Mouse (Mus musculus): Measurements from ENCODE around the gene Tceanc. TPM values are rescaled to one million over a fixed set of nuclear protein-coding genes. Genes with fewer than 3 reads are reported as not detected.
"Not testable (repeated sequence)": the region's sequence is repeated elsewhere in the genome, so short reads cannot be mapped to it uniquely, and the experiment has no call there.

The Tceanc gene
- polyA plus RNA-seq, 1 experiment from 2014 or later = 5.0 TPM

DNA sequence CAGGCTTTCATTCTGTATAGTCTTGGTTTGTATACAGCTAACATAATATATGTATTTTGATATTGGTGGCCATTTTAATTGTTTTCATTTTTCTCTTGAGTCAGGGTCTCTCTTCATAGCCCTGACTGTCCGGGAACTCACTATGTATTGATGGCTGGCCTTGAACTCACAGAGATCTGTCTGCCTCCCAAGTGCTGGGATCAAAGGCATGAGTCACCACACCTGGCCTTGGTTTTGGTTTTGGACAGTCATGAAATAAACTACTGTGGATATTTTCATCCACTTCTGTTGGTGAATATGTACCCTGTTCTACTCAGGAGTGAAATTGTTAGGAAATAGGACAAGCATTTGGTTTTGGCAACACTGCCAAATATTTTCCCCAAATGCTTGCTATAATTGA lies 1.7 kb downstream of the Tceanc start:
- Histone ChIP-seq H3K27ac (no peak overlapping the region), H3K27me3 (replicated peaks) (no peaks in the 10 kb centered on the region; the same call in 1 of the 2 replicates), H3K9ac (no peak overlapping the region), H3K36me3 (no peaks in the 10 kb centered on the region), H3K4me2 (no peak overlapping the region), H3K4me1 (peaks cover 17% of the 10 kb centered on the region), H3K4me3 (no peak overlapping the region), H3K9me3 (replicated peaks) (no peaks in the 10 kb centered on the region)
- no peak for ATAC-seq
- 47% methylated on average over 1 of the region's 1 CpGs for WGBS (ENCODE audit: insufficient replicate concordance)

DNA sequence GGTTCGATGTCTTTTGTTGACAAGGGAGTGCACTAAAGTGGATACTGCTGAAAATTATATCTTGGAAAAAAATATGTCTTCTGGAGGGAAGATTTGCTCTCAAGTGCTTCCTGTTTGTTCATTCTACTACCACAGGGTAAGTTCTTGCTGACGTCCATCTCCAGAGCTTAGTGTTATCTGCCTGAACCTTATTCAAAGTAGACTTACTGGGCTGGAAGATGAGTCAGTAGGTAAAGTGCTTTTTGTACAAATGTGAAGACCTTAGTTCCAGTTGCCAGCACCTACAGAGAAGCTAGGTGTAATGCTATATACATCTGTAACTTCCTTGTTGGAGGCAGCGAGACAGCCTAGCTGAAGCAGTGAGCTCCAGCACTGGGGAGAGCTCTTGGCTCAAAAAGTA lies 2.4 kb downstream of the Tceanc start:
- Histone ChIP-seq H3K4me2 (no peak overlapping the region), H3K27me3 (replicated peaks) (no peaks in the 10 kb centered on the region; the same call in 1 of the 2 replicates), H3K27ac (no peak overlapping the region), H3K4me3 (no peak overlapping the region), H3K9ac (no peak overlapping the region), H3K4me1 (peaks cover 17% of the 10 kb centered on the region), H3K9me3 (replicated peaks) (no peaks in the 10 kb centered on the region), H3K36me3 (no peaks in the 10 kb centered on the region)
- WGBS (ENCODE audit: insufficient replicate concordance) = 49% methylated on average over 3 of the region's 3 CpGs
- no peak for ATAC-seq

GRCm38 (mm10) chrX:166514035-166514434 lies 4.3 kb downstream of the Tceanc start:
- not testable (repeated sequence) for H3K27me3 ChIP-seq (replicated peaks); H3K9me3 ChIP-seq (replicated peaks); H3K27ac ChIP-seq; H3K9ac ChIP-seq; ATAC-seq; H3K36me3 ChIP-seq
- peaks cover 22% of the 10 kb centered on the region for H3K4me1 ChIP-seq
- peak overlapping the region; percentile 19 for H3K4me3 ChIP-seq
- WGBS (ENCODE audit: insufficient replicate concordance) = 16% methylated on average over 12 of the region's 12 CpGs
- H3K4me2 ChIP-seq = peak overlapping the region; percentile 53

- Histone ChIP-seq H3K4me1 (peaks cover 23% of the 10 kb centered on the region), H3K36me3 (no peaks in the 10 kb centered on the region), H3K9ac (no peak overlapping the region), H3K27ac (0 out of 2 replicates have a peak overlapping the region, but pooled peaks have one; percentile 14), H3K27me3 (replicated peaks) (no peaks in the 10 kb centered on the region; the same call in 1 of the 2 replicates), H3K4me2 (no peak overlapping the region), H3K4me3 (no peak overlapping the region), H3K9me3 (replicated peaks) (no peaks in the 10 kb centered on the region)
- WGBS (ENCODE audit: insufficient replicate concordance) = 51% methylated on average over 4 of the region's 4 CpGs
- peak; percentile 14; the same call in 1 of the 2 replicates for ATAC-seq
Measured at GRCm38 (mm10) chrX:166512071-166512470, 6.3 kb downstream of the Tceanc start.

DNA sequence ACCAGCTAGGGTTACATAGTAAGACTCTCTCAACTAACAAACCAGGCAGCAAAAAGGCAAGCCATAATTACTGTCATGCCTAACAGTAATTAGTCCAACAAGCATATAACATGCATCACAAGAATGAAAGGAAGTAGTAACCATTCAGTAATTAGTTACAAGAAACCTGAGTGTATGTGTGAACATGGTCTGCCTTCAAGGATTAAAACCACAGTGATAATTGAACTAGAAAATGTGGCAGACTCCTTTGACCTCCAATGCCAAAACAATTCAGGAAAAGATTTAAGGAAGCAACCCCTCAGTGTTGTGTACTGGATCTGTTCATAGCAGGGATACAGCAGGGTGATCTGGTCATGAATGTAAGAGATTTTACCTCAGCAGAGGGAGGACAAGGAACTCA lies 7.3 kb downstream of the Tceanc start:
- no peak for ATAC-seq
- no peak overlapping the region for H3K27ac ChIP-seq
- H3K27me3 ChIP-seq (replicated peaks) = no peaks in the 10 kb centered on the region; the same call in 1 of the 2 replicates
- H3K36me3 ChIP-seq = no peaks in the 10 kb centered on the region
- H3K4me3 ChIP-seq = no peak overlapping the region
- H3K9ac ChIP-seq = no peak overlapping the region
- H3K4me2 ChIP-seq = peak overlapping the region; percentile 66
- H3K4me1 ChIP-seq = peaks cover 23% of the 10 kb centered on the region
- no peaks in the 10 kb centered on the region for H3K9me3 ChIP-seq (replicated peaks)

- Histone ChIP-seq H3K27ac (peak overlapping the region; percentile 89), H3K4me2 (peak overlapping the region; percentile 66), H3K9me3 (replicated peaks) (no peaks in the 10 kb centered on the region), H3K4me1 (peaks cover 23% of the 10 kb centered on the region), H3K4me3 (peak overlapping the region; percentile 68), H3K27me3 (replicated peaks) (no peaks in the 10 kb centered on the region; the same call in 1 of the 2 replicates), H3K36me3 (no peaks in the 10 kb centered on the region), H3K9ac (peak overlapping the region; percentile 78)
- WGBS (ENCODE audit: insufficient replicate concordance) = 9% methylated on average over 65 of the region's 65 CpGs
- ATAC-seq = peak; percentile 96
Measured at GRCm38 (mm10) chrX:166509761-166510738, 8.3 kb downstream of the Tceanc start.

- ATAC-seq = no peak
- no peak overlapping the region for H3K4me2 ChIP-seq
- no peak overlapping the region for H3K27ac ChIP-seq
- 65% methylated on average over 2 of the region's 2 CpGs for WGBS (ENCODE audit: insufficient replicate concordance)
- no peaks in the 10 kb centered on the region for H3K9me3 ChIP-seq (replicated peaks)
- 0 out of 2 replicates have a peak, but pooled peaks cover 3% of the 10 kb centered on the region for H3K36me3 ChIP-seq
- H3K27me3 ChIP-seq (replicated peaks) = no peaks in the 10 kb centered on the region
- no peak overlapping the region for H3K4me3 ChIP-seq
- no peak overlapping the region for H3K9ac ChIP-seq
- peaks cover 5% of the 10 kb centered on the region; the same call in 1 of the 2 replicates for H3K4me1 ChIP-seq
Measured at GRCm38 (mm10) chrX:166504421-166504820, 13.9 kb downstream of the Tceanc start.

DNA sequence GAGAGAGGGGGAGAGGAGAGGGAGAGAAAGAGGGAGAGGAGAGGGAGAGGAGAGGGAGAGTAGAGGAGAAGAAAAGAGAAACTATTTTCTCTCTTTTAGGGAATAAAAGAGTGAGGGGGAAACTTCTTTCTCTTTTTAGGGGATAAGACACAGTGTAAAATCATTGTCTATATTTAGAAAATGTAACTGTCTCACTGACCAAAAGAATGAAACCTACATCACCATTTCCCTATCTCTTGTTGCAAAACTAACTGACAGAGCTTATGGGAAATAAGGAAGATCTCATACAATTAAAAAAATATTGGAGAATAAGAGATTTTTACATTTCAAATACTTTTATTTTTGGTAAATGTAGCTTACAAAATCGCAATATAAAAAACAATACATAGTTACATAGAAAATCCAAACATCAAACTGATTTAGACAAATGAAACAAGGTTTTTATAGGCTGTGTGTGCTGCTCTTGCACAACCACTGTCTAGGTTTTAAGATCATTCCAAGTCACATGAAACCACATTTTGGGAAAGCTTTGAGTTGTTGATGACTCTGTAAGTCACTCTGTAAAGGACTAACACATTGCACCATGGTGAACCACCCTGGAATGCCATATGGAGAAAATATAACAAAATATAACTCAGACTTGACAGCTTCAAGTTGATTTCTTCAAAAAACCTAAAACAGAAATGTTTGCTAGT lies 18.7 kb downstream of the Tceanc start:
- no peaks in the 10 kb centered on the region for H3K4me1 ChIP-seq
- no peaks in the 10 kb centered on the region for H3K27me3 ChIP-seq (replicated peaks)
- H3K9me3 ChIP-seq (replicated peaks) = no peaks in the 10 kb centered on the region
- 50% methylated on average over 1 of the region's 1 CpGs for WGBS (ENCODE audit: insufficient replicate concordance)
- H3K9ac ChIP-seq = no peak overlapping the region
- 0 out of 2 replicates have a peak, but pooled peaks cover 3% of the 10 kb centered on the region for H3K36me3 ChIP-seq
- no peak overlapping the region for H3K4me3 ChIP-seq
- ATAC-seq = no peak
- H3K27ac ChIP-seq = no peak overlapping the region
- H3K4me2 ChIP-seq = no peak overlapping the region

- Histone ChIP-seq H3K27ac (no peak overlapping the region), H3K9ac (no peak overlapping the region), H3K27me3 (replicated peaks) (0 out of 2 replicates have a peak, but pooled peaks cover 3% of the 10 kb centered on the region), H3K4me3 (no peak overlapping the region), H3K36me3 (no peaks in the 10 kb centered on the region), H3K9me3 (replicated peaks) (no peaks in the 10 kb centered on the region), H3K4me1 (no peaks in the 10 kb centered on the region), H3K4me2 (no peak overlapping the region)
- 49% methylated on average over 4 of the region's 4 CpGs for WGBS (ENCODE audit: insufficient replicate concordance)
- ATAC-seq = no peak
Measured at GRCm38 (mm10) chrX:166497771-166498170, 20.6 kb downstream of the Tceanc start.

- no peak overlapping the region for H3K4me3 ChIP-seq
- H3K4me2 ChIP-seq = no peak overlapping the region
- H3K9me3 ChIP-seq (replicated peaks) = no peaks in the 10 kb centered on the region
- H3K9ac ChIP-seq = no peak overlapping the region
- ATAC-seq = no peak
- H3K36me3 ChIP-seq = no peaks in the 10 kb centered on the region
- H3K27me3 ChIP-seq (replicated peaks) = 0 out of 2 replicates have a peak, but pooled peaks cover 3% of the 10 kb centered on the region
- WGBS (ENCODE audit: insufficient replicate concordance) = 81% methylated on average over 2 of the region's 2 CpGs
- H3K27ac ChIP-seq = no peak overlapping the region
- no peaks in the 10 kb centered on the region for H3K4me1 ChIP-seq
Measured at GRCm38 (mm10) chrX:166495052-166495451, 23.3 kb downstream of the Tceanc start.

GRCm38 (mm10) chrX:166479365-166479983 lies 38.9 kb downstream of the Tceanc start, which contains the start of gene Rab9:
Rab9 (minus strand) TSS chrX:166479867.
- peak within 1 kb of the TSS; percentile 78 for H3K9ac ChIP-seq
- no peaks in the 10 kb centered on the region for H3K9me3 ChIP-seq (replicated peaks)
- peak; percentile 98 for ATAC-seq
- H3K4me3 ChIP-seq = peak within 1 kb of the TSS; percentile 74
- H3K4me2 ChIP-seq = peak within 1 kb of the TSS; percentile 69
- peak within 1 kb of the TSS; percentile 75 for H3K27ac ChIP-seq
- WGBS (ENCODE audit: insufficient replicate concordance) = 16% methylated on average over 37 of the region's 41 CpGs
- peaks cover 10% of the 10 kb centered on the region; the same call in 1 of the 2 replicates for H3K4me1 ChIP-seq
- peaks cover 18% of the 10 kb centered on the region; the same call in 1 of the 2 replicates for H3K36me3 ChIP-seq
- H3K27me3 ChIP-seq (replicated peaks) = 0 out of 2 replicates have a peak, but pooled peaks cover 7% of the 10 kb centered on the region

Measured in liver, embryonic 12.5 days (tissue).